Mouse (Mus musculus): ENCODE data around the gene 4930518I15Rik. TPM values are rescaled to one million over a fixed set of nuclear protein-coding genes. Genes with fewer than 3 reads are reported as not detected.

The 4930518I15Rik gene
- polyA plus RNA-seq, 1 experiment = 0.08 TPM

GRCm38 (mm10) chr2:156884396-156885211, 26.9 kb upstream of the 4930518I15Rik start:
- TF ChIP-seq GATA1 (IDR thresholded peaks at IDR 0.05; ENCODE audit: low read length) = no peak

GRCm38 (mm10) chr2:156882431-156883001, 24.8 kb upstream of the 4930518I15Rik start:
- peak; percentile 91 for TF ChIP-seq GATA1 (IDR thresholded peaks at IDR 0.05; ENCODE audit: low read length)

GRCm38 (mm10) chr2:156879541-156879940, 21.8 kb upstream of the 4930518I15Rik start:
- no peak for TF ChIP-seq GATA1 (IDR thresholded peaks at IDR 0.05; ENCODE audit: low read length)

- TF ChIP-seq GATA1 (IDR thresholded peaks at IDR 0.05; ENCODE audit: low read length) = no peak
Measured at GRCm38 (mm10) chr2:156877726-156878125, 20.0 kb upstream of the 4930518I15Rik start.

GRCm38 (mm10) chr2:156874760-156875510, 17.2 kb upstream of the 4930518I15Rik start:
- TF ChIP-seq GATA1 (IDR thresholded peaks at IDR 0.05; ENCODE audit: low read length) = no peak

- TF ChIP-seq GATA1 (IDR thresholded peaks at IDR 0.05; ENCODE audit: low read length) = no peak
Measured at GRCm38 (mm10) chr2:156874047-156874759, 16.5 kb upstream of the 4930518I15Rik start.

- no peak for TF ChIP-seq GATA1 (IDR thresholded peaks at IDR 0.05; ENCODE audit: low read length)
Measured at GRCm38 (mm10) chr2:156873629-156874028, 15.9 kb upstream of the 4930518I15Rik start.

- no peak for TF ChIP-seq GATA1 (IDR thresholded peaks at IDR 0.05; ENCODE audit: low read length)
Measured at GRCm38 (mm10) chr2:156870519-156870918, 12.8 kb upstream of the 4930518I15Rik start.

- no peak for TF ChIP-seq GATA1 (IDR thresholded peaks at IDR 0.05; ENCODE audit: low read length)
Measured at GRCm38 (mm10) chr2:156869554-156869953, 11.8 kb upstream of the 4930518I15Rik start.

- no peak for TF ChIP-seq GATA1 (IDR thresholded peaks at IDR 0.05; ENCODE audit: low read length)
Measured at GRCm38 (mm10) chr2:156868994-156869393, 11.2 kb upstream of the 4930518I15Rik start.

- no peak for TF ChIP-seq GATA1 (IDR thresholded peaks at IDR 0.05; ENCODE audit: low read length)
Measured at GRCm38 (mm10) chr2:156864481-156864880, 6.7 kb upstream of the 4930518I15Rik start.

- TF ChIP-seq GATA1 (IDR thresholded peaks at IDR 0.05; ENCODE audit: low read length) = no peak
Measured at GRCm38 (mm10) chr2:156863487-156864160, 5.9 kb upstream of the 4930518I15Rik start.

GRCm38 (mm10) chr2:156862772-156863486, 5.2 kb upstream of the 4930518I15Rik start, which contains the start of gene Rab5if:
Rab5if (plus strand) TSS chr2:156863128.
- TF ChIP-seq GATA1 (IDR thresholded peaks at IDR 0.05; ENCODE audit: low read length) = no peak

GRCm38 (mm10) chr2:156862041-156862717, 4.4 kb upstream of the 4930518I15Rik start:
- TF ChIP-seq GATA1 (IDR thresholded peaks at IDR 0.05; ENCODE audit: low read length) = no peak

Measured in G1E-ER4 (cell line).